ENCODE assay signal across 20 mouse cellular contexts in genomic region chr8:113977072-113977471, GRCm38 (mm10).
A peak's percentile ranks its signal among the peaks of the same experiment; 100 is the strongest.
DNase-seq lines count a peak whose midpoint lies in the region; ATAC-seq and TF ChIP-seq lines count a peak whose summit lies in the region.
"Had no signal": no experiment of that assay in that cellular context is flagged by ENCODE, and none has a peak within 500 bp of the region (broad histone marks: within the 10 kb centered on the region; RNA-seq: fewer than 3 reads in every experiment).

No protein-coding gene starts in this region.

- H3K36me3 ChIP-seq in kidney, embryonic 15.5 days = no peaks in the 10 kb centered on the region
- no peaks in the 10 kb centered on the region for H3K36me3 ChIP-seq in lung, embryonic 16.5 days (ENCODE audit: control insufficient read depth, insufficient read depth, low read length)
- no peaks in the 10 kb centered on the region for H3K36me3 ChIP-seq in limb, embryonic 10.5 days
- H3K36me3 ChIP-seq: embryonic facial prominence, embryonic 15.5 days; forebrain, embryonic 15.5 days; heart, embryonic 13.5 days; hindbrain, embryonic 12.5 days had no signal

- ATAC-seq in kidney, embryonic 15.5 days (replicated peaks; ENCODE audit: low FRiP score) = 0 out of 2 replicates have a peak, but pooled peaks have one; percentile 36
- ATAC-seq in lung, embryonic 16.5 days (ENCODE audit: low read depth) = peak; percentile 82
- ATAC-seq: forebrain, embryonic 15.5 days; hindbrain, embryonic 16.5 days had no signal

- no peak overlapping the region for H3K9ac ChIP-seq in kidney, embryonic 15.5 days
- H3K9ac ChIP-seq in lung, embryonic 16.5 days (ENCODE audit: low read length) = no peak overlapping the region
- H3K9ac ChIP-seq: embryonic facial prominence, embryonic 15.5 days; forebrain, embryonic 15.5 days; heart, embryonic 13.5 days; hindbrain, embryonic 12.5 days had no signal

- H3K4me1 ChIP-seq in kidney, embryonic 15.5 days = peaks cover 9% of the 10 kb centered on the region
- H3K4me1 ChIP-seq in lung, embryonic 16.5 days (replicated peaks; ENCODE audit: control insufficient read depth, insufficient read depth, low read length) = peaks cover 12% of the 10 kb centered on the region
- H3K4me1 ChIP-seq in lung, adult 2 months (ENCODE audit: control insufficient read depth, insufficient read depth, low read length) = no peaks in the 10 kb centered on the region
- H3K4me1 ChIP-seq in limb, embryonic 10.5 days = peaks cover 22% of the 10 kb centered on the region
- H3K4me1 ChIP-seq: embryonic facial prominence, embryonic 15.5 days; heart, embryonic 13.5 days had no signal

- H3K9me3 ChIP-seq in kidney, embryonic 15.5 days (replicated peaks) = no peaks in the 10 kb centered on the region; the same call in 1 of the 2 replicates
- H3K9me3 ChIP-seq in lung, embryonic 16.5 days (ENCODE audit: control insufficient read depth, low read length) = no peaks in the 10 kb centered on the region; the same call in 1 of the 2 replicates
- H3K9me3 ChIP-seq in limb, embryonic 10.5 days (replicated peaks) = no peaks in the 10 kb centered on the region
- H3K9me3 ChIP-seq: embryonic facial prominence, embryonic 15.5 days; forebrain, embryonic 15.5 days; hindbrain, embryonic 12.5 days had no signal

- no peak for TF ChIP-seq CTCF in lung, adult 2 months (IDR thresholded peaks at IDR 0.05; ENCODE audit: insufficient read depth, low read length)

- 21% methylated on average over 4 of the region's 4 CpGs for WGBS in kidney, embryonic 15.5 days
- WGBS in lung, embryonic 16.5 days = 22% methylated on average over 4 of the region's 4 CpGs
- 25% methylated on average over 4 of the region's 4 CpGs for WGBS in lung, adult 2 months
- 48% methylated on average over 4 of the region's 4 CpGs for WGBS in limb, embryonic 10.5 days

- TF ChIP-seq POLR2A in lung, adult 2 months (IDR thresholded peaks at IDR 0.05; ENCODE audit: borderline replicate concordance, extremely low read depth, low read depth, low read length) = no peak

- H3K4me2 ChIP-seq in kidney, embryonic 15.5 days = no peak overlapping the region
- H3K4me2 ChIP-seq in lung, embryonic 16.5 days (ENCODE audit: low read depth, low read length) = no peak overlapping the region
- H3K4me2 ChIP-seq: embryonic facial prominence, embryonic 15.5 days; forebrain, embryonic 15.5 days; heart, embryonic 13.5 days; hindbrain, embryonic 12.5 days had no signal

- DNase-seq in kidney, postnatal 36 days = no peak
- DNase-seq in lung, adult 2 months = no peak
- DNase-seq in limb, embryonic 10.5 days (ENCODE audit: low spot score) = no peak
- DNase-seq in embryo, embryonic 11 days = no peak
- DNase-seq: adrenal gland, adult 2 months; adrenal gland, postnatal 25 days; cerebellum, adult 18-20 months; cerebellum, adult 9-11 months; cerebellum, postnatal 36 days; gastrocnemius, postnatal 10 days; heart, adult 2 months; heart, postnatal 4 days had no signal

- H3K27me3 ChIP-seq in kidney, embryonic 15.5 days = peaks cover 6% of the 10 kb centered on the region
- H3K27me3 ChIP-seq in lung, embryonic 16.5 days (ENCODE audit: control insufficient read depth, insufficient read depth, low read depth, low read length) = no peaks in the 10 kb centered on the region; the same call in 1 of the 2 replicates
- H3K27me3 ChIP-seq in limb, embryonic 10.5 days (ENCODE audit: low read depth, poor library complexity, severe bottlenecking) = peaks cover 60% of the 10 kb centered on the region
- H3K27me3 ChIP-seq: embryonic facial prominence, embryonic 15.5 days; forebrain, embryonic 15.5 days had no signal

- H3K4me3 ChIP-seq in kidney, embryonic 15.5 days (replicated peaks) = no peak overlapping the region
- no peak overlapping the region for H3K4me3 ChIP-seq in lung, embryonic 16.5 days (ENCODE audit: low read length)
- no peak overlapping the region for H3K4me3 ChIP-seq in lung, adult 2 months (replicated peaks; ENCODE audit: extremely low read depth, low read depth, low read length)
- H3K4me3 ChIP-seq in limb, embryonic 10.5 days = no peak overlapping the region
- H3K4me3 ChIP-seq: embryonic facial prominence, embryonic 15.5 days; erythroblast, embryonic 14.5 days; forebrain, embryonic 15.5 days; heart, adult 2 months; heart, embryonic 13.5 days; hindbrain, embryonic 12.5 days had no signal

- no peak overlapping the region for H3K27ac ChIP-seq in kidney, embryonic 15.5 days
- H3K27ac ChIP-seq in lung, embryonic 16.5 days (ENCODE audit: low read length) = peak overlapping the region; percentile 76
- 0 out of 2 replicates have a peak overlapping the region, but pooled peaks have one; percentile 30 for H3K27ac ChIP-seq in limb, embryonic 10.5 days
- H3K27ac ChIP-seq: embryonic facial prominence, embryonic 15.5 days; forebrain, embryonic 15.5 days; heart, adult 2 months; heart, embryonic 13.5 days; hindbrain, embryonic 12.5 days had no signal
